Mouse (Mus musculus) brown adipose tissue, adult 24 weeks (tissue): ENCODE results near the gene 1700025G04Rik. TPM values are rescaled to one million over a fixed set of nuclear protein-coding genes. Genes with fewer than 3 reads are reported as not detected.

Experiments used
- H3K27ac ChIP-seq: fragments of 200-500 bp; replicated peaks from 2 replicates; pipeline ENCODE4 v1.5.1; 2012; ENCODE audit warnings: low read depth, mild to moderate bottlenecking, low read length
- H3K4me1 ChIP-seq: fragments of 200-500 bp; 2 replicates; pipeline ENCODE4 v1.6.1; 2012; ENCODE audit warnings: low read length, mixed read lengths; ENCODE audit not compliant: control insufficient read depth, insufficient read depth, insufficient read length
- H3K4me3 ChIP-seq: fragments of 200-500 bp; 2 replicates; pipeline ENCODE4 v1.5.1; 2012; ENCODE audit warnings: low read depth, mild to moderate bottlenecking, low read length, moderate library complexity; ENCODE audit not compliant: insufficient read depth
- polyA plus RNA-seq: library from polyadenylated mRNA; stranded (reverse); fragments of >200 nt; gene quantifications from 2 replicates; pipeline ENCODE4 v1.2.4, GENCODE M21; 2012; ENCODE audit not compliant: missing spikeins, insufficient read depth, insufficient read length

The 1700025G04Rik gene
- polyA plus RNA-seq, 1 experiment: 4.4 TPM

DNA sequence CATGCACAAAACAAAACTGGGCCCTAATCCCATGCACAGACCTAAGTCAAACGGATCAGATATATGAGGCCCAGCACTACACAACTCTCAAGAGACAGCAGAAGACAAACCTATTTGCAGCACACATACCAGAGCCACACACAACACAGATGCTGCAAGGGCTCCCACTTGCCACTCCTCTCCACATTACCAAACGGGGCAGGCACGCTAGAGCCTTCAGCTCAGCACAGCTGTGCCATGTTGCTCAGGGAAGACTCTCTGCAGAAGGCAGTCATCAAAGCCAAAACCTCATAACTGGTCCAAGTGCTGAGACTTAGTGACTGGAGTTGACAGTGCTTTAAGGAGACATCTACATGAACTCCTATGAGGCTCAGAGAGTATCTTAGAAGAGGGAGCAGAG, 130.9 kb downstream of the 1700025G04Rik start:
- H3K27ac ChIP-seq: no peak overlapping the region
- no peak overlapping the region for H3K4me3 ChIP-seq

DNA sequence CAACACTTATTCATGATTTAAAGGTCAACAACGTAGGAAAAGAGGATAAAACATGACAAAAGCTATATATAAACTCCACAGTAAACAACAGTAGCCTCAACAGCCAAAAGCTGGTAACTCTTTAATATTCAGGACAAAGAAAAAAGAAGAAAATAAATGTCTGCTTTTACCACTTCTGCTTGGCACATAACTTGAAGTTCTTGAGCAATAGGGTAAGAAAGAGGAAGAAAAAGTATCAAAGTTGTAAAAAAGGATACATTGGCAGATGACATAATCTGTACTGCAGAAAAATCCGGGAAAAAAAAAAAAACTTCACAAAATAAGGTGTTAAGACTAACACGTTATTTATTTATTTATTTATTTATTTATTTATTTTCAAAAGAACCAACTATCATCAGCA, 131.5 kb downstream of the 1700025G04Rik start:
- H3K4me3 ChIP-seq: no peak overlapping the region
- H3K4me1 ChIP-seq: peaks cover 13% of the 10 kb centered on the region; the same call in 1 of the 2 replicates
- no peak overlapping the region for H3K27ac ChIP-seq

More for the DNA sequence above, 130.9 kb downstream of the 1700025G04Rik start:
- H3K4me1 ChIP-seq: peaks cover 15% of the 10 kb centered on the region

GRCm38 (mm10) chr1:151957669-151958068, 132.3 kb downstream of the 1700025G04Rik start:
- no peak overlapping the region for H3K27ac ChIP-seq
- H3K4me3 ChIP-seq: no peak overlapping the region
- peaks cover 13% of the 10 kb centered on the region; the same call in 1 of the 2 replicates for H3K4me1 ChIP-seq

DNA sequence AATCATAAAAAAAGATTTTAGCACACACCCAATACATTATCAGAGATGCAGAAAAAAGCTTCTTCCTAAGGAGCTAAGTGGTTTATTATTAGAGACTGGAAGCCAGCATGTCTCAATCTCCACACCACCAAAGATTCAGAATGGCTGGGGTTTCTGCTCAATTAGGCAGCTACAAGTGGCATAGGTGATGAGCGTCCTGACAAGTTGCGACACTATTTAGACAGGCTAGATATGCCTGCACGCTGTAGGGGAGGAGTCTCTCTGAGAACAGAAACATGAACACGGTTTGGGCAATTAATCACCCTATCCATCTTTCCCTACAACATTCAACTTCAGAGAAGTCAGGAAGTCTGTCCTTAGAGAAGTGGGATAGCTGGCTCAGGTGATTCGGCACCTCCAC, 134.1 kb downstream of the 1700025G04Rik start:
- H3K4me3 ChIP-seq: no peak overlapping the region
- no peak overlapping the region for H3K27ac ChIP-seq
- H3K4me1 ChIP-seq: peaks cover 11% of the 10 kb centered on the region; the same call in 1 of the 2 replicates

DNA sequence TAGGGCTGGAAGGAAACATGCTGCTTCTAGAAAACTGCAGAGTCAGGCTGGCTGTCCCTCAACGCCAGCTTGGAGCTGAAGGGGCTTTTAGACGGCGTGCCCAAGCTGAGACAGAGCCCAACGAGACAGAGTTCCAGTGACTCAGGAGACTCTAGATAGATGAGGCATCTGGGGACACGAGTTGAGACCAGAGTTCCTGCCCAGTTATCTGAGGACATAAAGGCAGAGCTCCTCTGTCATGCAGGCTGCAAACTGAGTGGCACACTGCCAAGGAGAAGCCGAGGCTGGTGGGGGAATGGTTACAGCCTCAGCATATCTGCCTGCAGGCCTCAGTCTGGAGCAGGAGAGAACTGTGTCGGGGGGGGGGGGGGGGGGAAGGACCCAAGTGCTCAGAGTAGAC, 136.4 kb downstream of the 1700025G04Rik start:
- H3K4me1 ChIP-seq: 0 out of 2 replicates have a peak, but pooled peaks cover 2% of the 10 kb centered on the region
- no peak overlapping the region for H3K4me3 ChIP-seq
- H3K27ac ChIP-seq: no peak overlapping the region

DNA sequence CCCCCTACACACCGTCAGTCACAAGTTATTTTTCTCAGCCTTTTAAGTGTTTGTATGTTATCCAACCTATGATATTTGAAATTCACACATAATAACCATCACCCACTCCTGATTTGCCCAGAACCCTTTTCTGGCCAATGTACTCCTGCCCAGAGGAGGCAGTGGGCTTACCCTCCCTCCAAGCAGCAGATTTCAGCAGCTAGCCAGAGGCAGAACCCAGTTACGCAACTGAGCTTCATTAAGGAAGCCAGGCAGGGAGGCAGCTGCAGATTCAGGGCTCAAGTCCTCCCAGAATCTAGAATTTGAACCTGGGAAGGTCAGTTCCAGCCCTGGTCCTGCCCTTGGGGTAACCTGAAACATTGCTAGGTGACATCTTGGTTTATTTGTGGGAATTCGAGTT, 141.9 kb downstream of the 1700025G04Rik start:
- H3K4me1 ChIP-seq: no peaks in the 10 kb centered on the region
- H3K4me3 ChIP-seq: peak overlapping the region; percentile 71
- peak overlapping the region; percentile 82 for H3K27ac ChIP-seq

DNA sequence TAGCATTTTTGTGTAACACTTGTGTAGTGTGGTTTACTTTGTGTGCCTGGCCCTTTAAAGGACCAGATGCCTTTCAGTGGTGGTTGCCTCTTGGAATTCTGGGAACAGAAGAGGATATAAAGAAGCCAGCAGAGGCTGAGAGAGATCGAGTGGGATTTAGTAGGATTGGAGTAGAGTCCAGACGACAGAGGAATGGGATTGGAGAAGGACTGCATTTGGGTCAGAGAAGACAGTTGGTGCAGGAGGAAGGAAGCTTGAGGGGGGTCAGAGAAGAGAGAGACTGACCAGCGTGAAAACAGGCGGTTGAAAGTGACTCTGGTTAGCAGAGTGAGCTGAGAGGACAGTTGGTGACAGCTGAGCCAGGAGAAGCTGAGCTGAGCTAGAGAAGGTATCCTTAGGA, 142.4 kb downstream of the 1700025G04Rik start:
- H3K27ac ChIP-seq: peak overlapping the region; percentile 82
- H3K4me1 ChIP-seq: no peaks in the 10 kb centered on the region
- H3K4me3 ChIP-seq: peak overlapping the region; percentile 71

- no peak overlapping the region for H3K27ac ChIP-seq
- H3K4me1 ChIP-seq: no peaks in the 10 kb centered on the region
- H3K4me3 ChIP-seq: no peak overlapping the region
These were observed 145.3 kb downstream of the 1700025G04Rik start for GRCm38 (mm10) chr1:151944457-151945223.

DNA sequence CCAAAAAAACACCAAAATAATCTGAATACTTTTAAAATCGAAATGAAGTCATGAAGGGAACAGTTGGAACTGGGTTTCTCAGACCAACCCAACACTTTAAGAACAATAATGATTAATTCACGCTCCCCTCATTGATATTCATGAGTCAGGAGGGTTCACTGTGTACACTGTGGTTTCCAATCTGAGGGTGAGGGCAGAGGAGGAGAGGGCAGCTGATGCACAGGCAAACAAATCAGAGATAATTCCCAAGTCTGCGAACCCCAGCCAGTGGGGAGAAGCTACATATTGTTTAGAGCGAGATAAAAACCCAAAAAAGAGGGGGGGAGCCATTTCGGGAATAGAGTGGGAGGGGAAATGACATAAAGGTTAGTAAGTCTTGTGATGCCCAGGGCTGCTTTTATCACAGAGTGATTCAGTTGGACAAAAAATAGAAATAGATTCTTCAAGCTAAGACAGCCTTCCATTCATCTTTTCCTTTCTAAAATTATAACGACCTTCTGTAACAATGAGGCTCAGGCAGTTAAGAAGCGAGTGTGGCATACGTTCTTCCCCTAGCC, 146.2 kb downstream of the 1700025G04Rik start:
- H3K27ac ChIP-seq: no peak overlapping the region
- H3K4me1 ChIP-seq: no peaks in the 10 kb centered on the region
- no peak overlapping the region for H3K4me3 ChIP-seq

DNA sequence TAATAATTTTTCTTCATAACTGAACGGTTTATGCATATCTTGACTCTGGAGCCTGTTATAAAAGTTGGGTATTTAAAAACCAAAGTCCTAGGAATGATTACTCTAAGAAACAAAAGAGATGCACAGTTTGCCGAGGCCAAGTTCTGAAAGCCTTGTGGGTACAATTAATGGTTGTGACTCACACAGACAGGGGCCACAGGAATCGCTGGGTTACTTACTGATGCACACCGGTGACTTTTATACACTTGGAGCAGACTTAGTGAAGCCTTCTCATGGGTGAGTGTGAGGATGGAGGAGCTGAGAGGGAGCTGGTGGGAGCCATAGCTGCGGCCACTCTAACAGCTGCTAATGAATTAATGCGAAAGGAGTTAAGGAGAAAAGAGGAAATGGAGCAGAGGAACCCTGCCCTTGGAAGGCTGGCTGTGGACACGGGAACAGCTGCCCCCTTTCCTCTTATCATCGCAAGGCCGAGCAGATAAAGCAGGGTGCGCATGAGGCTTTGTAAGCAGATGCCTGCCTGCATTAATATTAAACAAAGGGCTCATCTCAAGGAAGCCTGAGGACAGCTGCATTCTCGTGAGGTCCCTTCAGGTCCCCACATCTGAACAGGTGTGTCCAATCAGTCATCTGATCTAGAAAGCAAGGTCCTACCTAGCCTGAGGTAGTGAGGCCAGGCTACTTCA, 146.8 kb downstream of the 1700025G04Rik start:
- Histone ChIP-seq H3K27ac (no peak overlapping the region), H3K4me1 (no peaks in the 10 kb centered on the region), H3K4me3 (no peak overlapping the region)

GRCm38 (mm10) chr1:151939987-151940386, 149.9 kb downstream of the 1700025G04Rik start:
- Histone ChIP-seq H3K4me1 (no peaks in the 10 kb centered on the region), H3K27ac (no peak overlapping the region), H3K4me3 (no peak overlapping the region)

DNA sequence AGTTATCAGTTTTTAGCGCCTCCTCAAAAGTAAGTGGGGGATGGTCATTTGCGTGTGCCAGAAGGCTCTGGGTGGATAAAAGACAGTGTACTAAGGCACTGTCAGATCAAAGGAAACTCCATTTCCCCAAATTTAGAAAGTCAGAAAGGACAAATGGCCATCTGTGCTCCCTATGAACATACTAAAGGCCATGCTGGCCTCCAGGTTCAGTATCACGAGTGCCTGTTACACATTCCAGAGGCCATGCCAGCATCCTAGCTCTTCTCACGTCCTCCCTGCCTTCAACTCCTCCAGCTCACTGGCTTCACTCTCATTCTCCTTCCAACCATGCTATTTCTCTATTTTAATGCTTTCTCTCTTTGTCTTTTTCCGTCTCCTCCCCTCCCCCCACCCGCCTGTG, 150.4 kb downstream of the 1700025G04Rik start:
- Histone ChIP-seq H3K4me3 (no peak overlapping the region), H3K4me1 (no peaks in the 10 kb centered on the region), H3K27ac (no peak overlapping the region)

- Histone ChIP-seq H3K27ac (no peak overlapping the region), H3K4me3 (no peak overlapping the region), H3K4me1 (no peaks in the 10 kb centered on the region)
These were observed 156.3 kb downstream of the 1700025G04Rik start for GRCm38 (mm10) chr1:151933605-151934004.

DNA sequence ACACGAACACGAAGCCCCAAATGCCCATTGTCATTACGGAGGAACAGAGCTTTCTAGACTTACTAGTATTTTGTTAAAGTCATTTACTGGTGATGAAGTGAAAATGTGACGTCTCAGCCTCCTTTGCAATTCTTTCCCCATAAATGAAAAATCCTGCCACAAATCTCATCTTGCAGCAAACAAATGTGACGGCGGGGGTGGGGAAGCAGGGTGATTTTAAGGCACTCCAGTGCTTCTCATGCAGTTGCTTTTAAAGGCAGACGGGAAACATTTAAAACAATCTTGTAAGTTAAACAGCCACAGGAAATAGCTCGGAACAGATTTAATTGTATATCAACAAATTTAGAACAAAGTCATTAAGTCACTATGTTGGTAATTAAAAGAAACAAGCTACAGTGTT, 163.1 kb downstream of the 1700025G04Rik start:
- H3K4me1 ChIP-seq: no peaks in the 10 kb centered on the region
- no peak overlapping the region for H3K27ac ChIP-seq
- no peak overlapping the region for H3K4me3 ChIP-seq

DNA sequence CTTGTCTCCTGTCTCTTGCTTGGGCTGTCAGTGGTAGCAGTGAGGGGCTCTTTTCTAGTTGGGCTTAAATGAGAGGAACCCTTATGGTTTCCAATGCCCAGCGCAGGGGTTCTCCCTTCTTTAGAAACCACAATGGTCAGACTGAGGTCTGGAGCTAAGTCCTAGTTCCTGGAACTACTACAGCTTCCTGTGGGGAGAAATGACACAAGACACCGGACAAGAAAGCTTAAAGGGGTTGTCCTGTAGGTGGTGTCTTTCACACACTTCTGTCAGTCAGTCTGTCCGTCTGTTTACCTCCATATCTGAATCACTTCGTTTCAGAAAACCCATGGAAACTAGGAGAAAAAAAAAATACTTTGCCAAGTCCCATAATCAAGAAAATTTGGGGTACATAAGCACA, 163.8 kb downstream of the 1700025G04Rik start:
- H3K4me3 ChIP-seq: no peak overlapping the region
- H3K4me1 ChIP-seq: no peaks in the 10 kb centered on the region
- H3K27ac ChIP-seq: no peak overlapping the region
